Mouse (Mus musculus) spleen, embryonic (tissue): ENCODE data around the gene Ap4e1.
"Not testable (repeated sequence)": the region's sequence is repeated elsewhere in the genome, so short reads cannot be mapped to it uniquely, and the experiment has no call there.

Source experiments
- CTCF ChIA-PET: fragments of 350-600 bp; sonication (Branson Sonifier 250); formaldehyde crosslinking; loops from one replicate; lab custom pipeline; 2022; lab: Charles Lee

Gene Ap4e1

DNA sequence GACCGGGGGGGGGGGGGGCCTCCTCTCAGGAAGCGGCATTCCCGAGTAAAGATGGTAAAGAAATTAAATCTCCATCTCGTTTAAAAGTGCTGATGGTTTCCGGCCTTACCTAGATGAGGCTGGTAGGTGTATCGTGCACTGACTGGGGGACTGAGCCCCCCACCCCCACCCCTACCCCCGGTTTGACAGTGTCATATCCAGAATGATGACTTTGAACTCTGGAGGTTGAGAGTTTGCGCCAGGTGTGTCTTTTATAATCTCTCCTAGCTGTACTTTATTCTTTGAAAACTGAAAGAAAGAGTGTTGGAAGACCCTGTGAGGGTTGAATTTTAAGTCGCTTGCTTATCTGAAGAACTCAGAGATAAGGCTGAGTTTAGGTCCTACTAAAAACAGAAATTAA, 62.4 kb downstream of the Ap4e1 start:
- CTCF ChIA-PET, result interaction anchor here (0.6 kb wide), 2 partner anchors 11 to 373 kb away, joined by 3 to 4 read pairs; partner anchors contain the start of gene Fahd2a

DNA sequence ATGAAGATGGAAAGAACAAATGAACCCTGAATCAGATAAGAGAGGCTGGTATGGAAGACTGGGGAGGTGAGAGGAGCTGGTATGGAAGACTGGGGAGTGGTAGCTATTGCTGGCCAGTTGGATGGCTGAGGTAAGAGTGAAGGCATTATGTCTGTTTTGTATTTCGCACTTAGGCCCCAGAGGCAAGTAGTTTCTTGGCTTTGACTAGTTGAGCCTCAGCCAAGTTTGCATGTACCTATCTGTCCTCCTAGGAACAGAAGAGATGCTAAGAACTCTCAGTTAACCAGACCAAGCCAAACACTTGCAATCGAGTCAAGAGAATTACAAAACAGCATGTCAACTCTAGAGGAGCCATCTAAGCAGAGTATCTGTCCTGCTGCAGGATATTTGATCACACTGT, 65.6 kb downstream of the Ap4e1 start:
- CTCF ChIA-PET, result no interaction called here

DNA sequence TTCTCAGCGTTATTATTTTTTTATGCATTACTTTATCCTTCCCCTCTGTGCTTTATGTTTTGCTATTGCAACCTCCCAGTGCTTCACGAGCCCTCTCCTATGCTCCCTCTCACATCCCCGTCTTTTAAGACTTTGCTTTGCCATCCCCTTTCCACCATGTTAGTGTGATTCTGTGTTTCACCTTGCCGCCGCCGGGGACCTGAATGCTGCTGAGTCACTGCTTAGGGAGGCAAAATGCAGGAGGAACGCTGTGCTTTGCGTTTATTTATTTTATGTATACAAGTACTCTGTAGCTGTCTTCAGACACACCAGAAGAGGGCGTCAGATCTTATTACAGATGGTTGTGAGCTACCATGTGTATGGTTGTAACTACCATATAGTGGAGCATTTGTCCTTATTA, 69.1 kb downstream of the Ap4e1 start:
- CTCF ChIA-PET, result interaction anchor here (0.6 kb wide), 1 partner anchor 15 kb away, joined by 6 read pairs; no protein-coding TSS in a partner anchor

DNA sequence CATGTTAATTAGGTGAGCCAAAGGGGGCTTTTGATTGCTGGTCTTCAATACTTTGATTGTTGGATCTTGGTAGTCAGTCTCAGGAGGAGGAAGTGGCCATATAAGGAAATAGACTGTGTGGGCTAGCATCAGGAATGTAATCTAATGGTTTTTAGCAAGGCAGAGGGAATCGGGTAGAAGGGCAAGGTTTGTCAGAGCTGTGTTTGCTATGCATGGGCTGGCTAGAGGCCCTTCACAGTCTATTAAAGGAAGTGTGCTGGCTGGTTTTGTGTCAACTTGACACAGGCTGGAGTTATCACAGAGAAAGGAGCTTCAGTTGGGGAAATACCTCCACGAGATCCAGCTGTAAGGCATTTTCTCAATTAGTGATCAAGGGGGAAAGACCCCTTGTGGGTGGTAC, 70.5 kb downstream of the Ap4e1 start:
- CTCF ChIA-PET, result not testable (repeated sequence)

DNA sequence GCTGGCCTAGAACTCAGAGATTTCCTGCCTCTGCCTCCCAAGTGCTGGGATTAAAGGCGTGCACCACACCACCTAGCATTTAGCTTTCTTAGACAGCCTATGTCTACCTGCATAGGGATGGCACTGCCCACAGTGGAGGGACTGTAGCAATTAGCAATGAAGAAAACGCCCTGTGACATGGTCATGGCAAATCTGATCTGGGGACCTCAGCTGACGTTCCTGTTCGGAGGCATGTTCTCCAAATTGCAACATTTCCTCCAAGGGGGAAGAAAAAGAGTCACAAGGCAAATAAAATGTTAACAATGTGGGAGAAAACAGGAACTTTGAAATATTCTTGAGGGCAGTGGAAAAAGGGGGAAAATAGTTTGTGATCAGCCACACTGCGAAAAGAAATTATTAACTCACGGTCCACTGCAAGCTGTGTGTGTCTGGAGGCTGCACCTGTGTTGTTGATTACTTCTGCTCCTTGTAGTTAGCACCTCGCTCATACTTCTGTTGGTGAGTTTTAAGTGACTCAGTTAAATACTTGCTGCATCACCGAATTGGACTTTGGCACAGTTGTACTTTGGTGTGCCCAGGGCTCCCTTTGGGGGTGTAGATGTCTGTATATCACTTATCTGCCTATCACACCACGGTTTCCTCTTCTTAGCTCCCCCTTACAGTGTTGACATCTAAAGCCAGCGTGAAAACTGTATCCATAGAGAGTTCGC, 71.5 kb downstream of the Ap4e1 start:
- CTCF ChIA-PET, result no interaction called here

DNA sequence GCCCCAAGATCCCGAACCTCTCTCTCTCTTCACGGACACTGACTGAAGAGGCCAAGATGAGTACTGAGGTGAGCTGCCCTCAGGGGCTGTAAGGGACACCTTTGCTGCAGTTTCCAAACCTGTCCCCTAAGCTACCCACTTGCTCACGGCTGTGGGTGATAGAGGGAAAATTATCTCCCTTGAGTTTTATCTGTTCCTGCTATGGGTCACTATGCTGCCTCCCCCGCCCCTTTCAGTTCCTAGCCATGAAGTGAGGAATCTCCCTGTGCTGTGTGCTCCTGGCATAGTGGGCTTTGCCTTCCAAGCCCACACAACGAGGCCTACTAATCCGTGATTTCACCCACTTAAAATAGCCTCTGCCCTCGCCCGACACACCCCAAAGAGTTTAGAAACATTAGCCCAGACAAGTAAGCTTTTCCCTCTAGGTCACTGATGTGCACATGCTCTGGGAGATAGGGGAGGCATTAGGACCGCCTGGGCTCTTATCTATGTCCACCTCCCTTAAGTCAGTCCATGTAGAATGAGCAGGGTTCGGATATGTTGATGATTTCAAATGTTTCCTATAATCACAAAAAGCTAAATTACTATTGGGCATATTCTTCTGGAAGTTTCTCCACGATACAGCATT, 72.2 kb downstream of the Ap4e1 start:
- CTCF ChIA-PET, result interaction anchor here (1.0 kb wide), 1 partner anchor 72 kb away, joined by 10 read pairs; the partner anchor contains the start of gene Ap4e1

DNA sequence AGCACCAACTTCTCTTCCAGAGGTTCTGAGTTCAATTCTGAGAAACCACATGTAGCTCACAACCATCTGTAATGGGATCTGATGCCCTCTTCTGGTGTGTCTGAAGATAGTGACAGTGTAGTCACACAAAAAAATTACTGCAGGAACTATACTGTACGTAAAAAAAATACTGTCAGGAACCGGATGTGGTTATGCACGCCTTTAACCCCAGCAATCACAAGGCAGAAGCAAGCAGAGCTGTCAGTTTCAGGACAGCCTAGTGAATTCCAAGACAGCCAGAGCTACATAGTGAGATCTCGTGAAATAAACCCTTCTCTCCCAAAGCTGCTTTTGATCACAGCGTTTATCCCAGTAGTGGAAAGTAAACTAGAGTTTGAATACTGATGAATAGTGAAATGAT, 77.7 kb downstream of the Ap4e1 start:
- CTCF ChIA-PET, result no interaction called here

DNA sequence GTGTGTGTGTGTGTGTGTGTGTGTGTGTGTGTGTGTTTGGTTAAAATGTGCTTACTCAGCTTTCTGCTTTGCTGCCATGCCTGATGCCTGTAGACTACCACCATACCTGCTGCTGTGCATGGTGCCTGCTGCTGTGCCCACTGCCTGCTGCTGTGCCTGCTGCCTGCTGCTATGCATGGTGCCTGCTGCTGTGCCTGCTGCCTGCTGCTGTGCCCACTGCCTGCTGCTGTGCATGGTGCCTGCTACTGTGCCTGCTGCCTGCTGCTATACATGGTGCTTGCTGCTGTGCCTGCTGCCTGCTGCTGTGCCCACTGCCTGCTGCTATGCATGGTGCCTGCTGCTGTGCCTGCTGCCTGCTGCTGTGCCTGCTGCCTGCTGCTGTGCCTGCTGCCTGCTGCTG, 81.6 kb downstream of the Ap4e1 start:
- CTCF ChIA-PET, result not testable (repeated sequence)

DNA sequence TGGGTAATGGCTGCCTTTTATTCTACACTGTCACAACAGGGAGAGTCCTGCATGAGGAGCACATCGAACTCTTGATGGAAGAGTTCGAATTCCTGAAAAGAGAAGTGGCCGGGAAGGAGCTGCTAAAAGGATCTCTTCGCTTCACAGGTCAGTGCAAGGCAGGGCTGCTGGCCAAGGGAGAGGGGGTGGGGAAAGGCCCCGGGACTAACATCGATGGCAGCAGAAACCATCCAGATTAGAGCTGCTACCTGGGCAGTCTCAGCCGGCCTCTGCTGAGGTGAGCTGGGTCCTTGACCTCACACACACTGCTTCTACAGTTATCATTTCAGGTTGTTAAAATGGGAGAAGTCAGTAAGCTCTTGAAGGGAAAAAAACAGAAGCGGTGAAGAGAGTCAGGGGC, 83.5 kb downstream of the Ap4e1 start:
- CTCF ChIA-PET, result interaction anchor here (0.6 kb wide), 1 partner anchor 68 kb away, joined by 3 read pairs; no protein-coding TSS in a partner anchor

DNA sequence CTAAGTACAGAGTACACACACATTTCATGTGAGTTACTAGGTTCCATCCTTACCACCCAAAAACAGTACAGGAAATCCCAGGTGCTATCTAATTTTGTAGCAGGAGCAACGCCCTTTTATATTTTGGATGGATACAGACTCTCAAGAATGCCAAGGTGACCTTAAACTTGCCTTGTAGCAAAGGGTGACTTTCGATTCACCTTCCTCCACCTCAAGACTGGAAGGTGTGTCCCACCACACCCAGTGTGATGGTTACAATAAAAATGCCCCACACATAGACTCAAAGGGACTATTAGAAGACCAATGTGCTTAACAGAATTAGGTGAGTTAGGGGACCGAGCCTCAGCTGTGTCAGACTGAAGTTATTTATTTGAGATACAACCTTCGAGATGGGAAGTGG, 100.5 kb downstream of the Ap4e1 start:
- CTCF ChIA-PET, result no interaction called here
